Mouse (Mus musculus): ENCODE results near the gene Mpp4. TPM values are rescaled to one million over a fixed set of nuclear protein-coding genes. Genes with fewer than 3 reads are reported as not detected.

The Mpp4 gene
- polyA plus RNA-seq, 1 experiment from 2014 or later = 1.7 TPM

Other genes starting within 250 kb of the Mpp4 start
- 29.5 and 37.2 TPM in 2 replicates for gene Trak2, start 190.0 kb downstream of the Mpp4 start, polyA plus RNA-seq (2015; fragmentation: Nextera tagmentation; extraction: Ambion mirVana)
- 25.9 and 26.1 TPM in 2 replicates for gene Stradb, start 189.9 kb downstream of the Mpp4 start, polyA plus RNA-seq (2015; fragmentation: Nextera tagmentation; extraction: Ambion mirVana)
- not detected in 2 replicates for gene C2cd6, start 68.5 kb downstream of the Mpp4 start, polyA plus RNA-seq (2015; fragmentation: Nextera tagmentation; extraction: Ambion mirVana)
- gene Tmem237, start 43.0 kb downstream of the Mpp4 start, polyA plus RNA-seq (2015; fragmentation: Nextera tagmentation; extraction: Ambion mirVana) = 13.5 and 15.4 TPM in 2 replicates
- gene Als2, start 73.8 kb upstream of the Mpp4 start, polyA plus RNA-seq (2015; fragmentation: Nextera tagmentation; extraction: Ambion mirVana) = 6.8 and 7.2 TPM in 2 replicates
- gene Cdk15, start 93.5 kb upstream of the Mpp4 start, polyA plus RNA-seq (2015; fragmentation: Nextera tagmentation; extraction: Ambion mirVana) = 0.62 TPM in 1 of 2 replicates, not detected in the other

Data from heart, embryonic 16.5 days (tissue).